Mouse (Mus musculus) ES-E14 (cell line): ENCODE data around the gene Rnf220.

Source experiments
- CHD2 ChIP-seq: IDR thresholded peaks from 2 replicates; pipeline ENCODE4 v1.6.1; 2014; ENCODE audit warnings: mild to moderate bottlenecking, low read depth, low read length, inconsistent platforms
- HCFC1 ChIP-seq: IDR thresholded peaks from 2 replicates; pipeline ENCODE4 v1.6.1; 2012; ENCODE audit warnings: low read length, inconsistent platforms, borderline replicate concordance; ENCODE audit not compliant: insufficient read depth
- MAFK ChIP-seq: IDR thresholded peaks from 2 replicates; pipeline ENCODE4 v1.6.1; 2014; ENCODE audit warnings: mild to moderate bottlenecking, low read depth, low read length, inconsistent platforms; ENCODE audit not compliant: insufficient read depth
- ZC3H11A ChIP-seq: IDR thresholded peaks from 2 replicates; pipeline ENCODE4 v1.6.1; 2012; ENCODE audit warnings: low read depth, mild to moderate bottlenecking, inconsistent platforms, low read length, borderline replicate concordance
- ZNF384 ChIP-seq: IDR thresholded peaks from 2 replicates; pipeline ENCODE4 v1.6.1; 2012; ENCODE audit warnings: low read depth, low read length, inconsistent platforms

GRCm38 (mm10) chr4:117360713-117361557 is 135.9 kb downstream of the Rnf220 start:
- TF ChIP-seq MAFK: no peak
- no peak for TF ChIP-seq HCFC1
- no peak for TF ChIP-seq ZNF384
- TF ChIP-seq ZC3H11A: no peak
- TF ChIP-seq CHD2: no peak
